Mouse (Mus musculus): ENCODE measurements around the gene Gm10031. TPM values are rescaled to one million over a fixed set of nuclear protein-coding genes. Genes with fewer than 3 reads are reported as not detected.

The Gm10031 gene
- total and polyA plus RNA-seq, 3 experiments = 9.5 to 52.3 (median 45.0) TPM

GRCm38 (mm10) chr1:156488031-156488430 is 35.8 kb upstream of the Gm10031 start:
- H3K4me3 ChIP-seq = no peak overlapping the region
- 79% methylated on average over 5 of the region's 5 CpGs for WGBS
- H3K27ac ChIP-seq = no peak overlapping the region
- no peaks in the 10 kb centered on the region for H3K27me3 ChIP-seq (ENCODE audit: control insufficient read depth, insufficient read depth, low read length)
- no peaks in the 10 kb centered on the region for H3K36me3 ChIP-seq (ENCODE audit: control insufficient read depth, insufficient read depth, low read length)
- intact Hi-C loops (cut with DNase I) = no loop called here
- DNase-seq = no peak
- H3K9ac ChIP-seq (ENCODE audit: low read depth, low read length) = no peak overlapping the region
- no peaks in the 10 kb centered on the region for H3K79me2 ChIP-seq (replicated peaks; ENCODE audit: control insufficient read depth, insufficient read depth, low read length)
- TF ChIP-seq EP300 (IDR thresholded peaks at IDR 0.05; ENCODE audit: insufficient read depth, low read depth, low read length) (no peak), POLR2A (IDR thresholded peaks at IDR 0.05; ENCODE audit: insufficient read depth, low read depth, low read length) (no peak), CTCF (IDR thresholded peaks at IDR 0.05) (no peak)
- no peaks in the 10 kb centered on the region for H3K4me1 ChIP-seq (ENCODE audit: control insufficient read depth, insufficient read depth, low read length)

GRCm38 (mm10) chr1:156491226-156491796 is 32.5 kb upstream of the Gm10031 start:
- no peaks in the 10 kb centered on the region for H3K4me1 ChIP-seq (ENCODE audit: control insufficient read depth, insufficient read depth, low read length)
- H3K9ac ChIP-seq (ENCODE audit: low read depth, low read length) = no peak overlapping the region
- no peak for TF ChIP-seq POLR2A (IDR thresholded peaks at IDR 0.05; ENCODE audit: insufficient read depth, low read depth, low read length)
- TF ChIP-seq CTCF (IDR thresholded peaks at IDR 0.05) = no peak
- no peak for TF ChIP-seq EP300 (IDR thresholded peaks at IDR 0.05; ENCODE audit: insufficient read depth, low read depth, low read length)
- 67% methylated on average over 4 of the region's 4 CpGs for WGBS
- H3K27ac ChIP-seq = no peak overlapping the region
- no peaks in the 10 kb centered on the region for H3K27me3 ChIP-seq (ENCODE audit: control insufficient read depth, insufficient read depth, low read length)
- no peaks in the 10 kb centered on the region for H3K36me3 ChIP-seq (ENCODE audit: control insufficient read depth, insufficient read depth, low read length)
- DNase-seq = no peak
- H3K79me2 ChIP-seq (replicated peaks; ENCODE audit: control insufficient read depth, insufficient read depth, low read length) = no peaks in the 10 kb centered on the region
- intact Hi-C loops (cut with DNase I) = no loop called here
- H3K4me3 ChIP-seq = no peak overlapping the region

GRCm38 (mm10) chr1:156495025-156495424 is 28.8 kb upstream of the Gm10031 start:
- Histone ChIP-seq H3K27ac (no peak overlapping the region), H3K27me3 (ENCODE audit: control insufficient read depth, insufficient read depth, low read length) (no peaks in the 10 kb centered on the region), H3K4me3 (no peak overlapping the region), H3K79me2 (replicated peaks; ENCODE audit: control insufficient read depth, insufficient read depth, low read length) (no peaks in the 10 kb centered on the region), H3K9ac (ENCODE audit: low read depth, low read length) (no peak overlapping the region), H3K4me1 (ENCODE audit: control insufficient read depth, insufficient read depth, low read length) (no peaks in the 10 kb centered on the region), H3K36me3 (ENCODE audit: control insufficient read depth, insufficient read depth, low read length) (no peaks in the 10 kb centered on the region)
- 85% methylated on average over 8 of the region's 8 CpGs for WGBS
- DNase-seq = no peak
- intact Hi-C loops (cut with DNase I) = no loop called here
- TF ChIP-seq EP300 (IDR thresholded peaks at IDR 0.05; ENCODE audit: insufficient read depth, low read depth, low read length) (no peak), POLR2A (IDR thresholded peaks at IDR 0.05; ENCODE audit: insufficient read depth, low read depth, low read length) (no peak), CTCF (IDR thresholded peaks at IDR 0.05) (no peak)

- no peaks in the 10 kb centered on the region for H3K27me3 ChIP-seq (ENCODE audit: control insufficient read depth, insufficient read depth, low read length)
- H3K79me2 ChIP-seq (replicated peaks; ENCODE audit: control insufficient read depth, insufficient read depth, low read length) = no peaks in the 10 kb centered on the region
- H3K27ac ChIP-seq = no peak overlapping the region
- H3K4me3 ChIP-seq = no peak overlapping the region
- H3K36me3 ChIP-seq (ENCODE audit: control insufficient read depth, insufficient read depth, low read length) = no peaks in the 10 kb centered on the region
- DNase-seq = no peak
- no peak overlapping the region for H3K9ac ChIP-seq (ENCODE audit: low read depth, low read length)
- no peaks in the 10 kb centered on the region for H3K4me1 ChIP-seq (ENCODE audit: control insufficient read depth, insufficient read depth, low read length)
- TF ChIP-seq CTCF (IDR thresholded peaks at IDR 0.05) = no peak
- TF ChIP-seq EP300 (IDR thresholded peaks at IDR 0.05; ENCODE audit: insufficient read depth, low read depth, low read length) = no peak
- TF ChIP-seq POLR2A (IDR thresholded peaks at IDR 0.05; ENCODE audit: insufficient read depth, low read depth, low read length) = no peak
- WGBS = 78% methylated on average over 5 of the region's 5 CpGs
- intact Hi-C loops (cut with DNase I) = no loop called here
Observed at GRCm38 (mm10) chr1:156496910-156497309, 26.9 kb upstream of the Gm10031 start.

- Histone ChIP-seq H3K4me1 (ENCODE audit: control insufficient read depth, insufficient read depth, low read length) (no peaks in the 10 kb centered on the region), H3K79me2 (replicated peaks; ENCODE audit: control insufficient read depth, insufficient read depth, low read length) (no peaks in the 10 kb centered on the region), H3K9ac (ENCODE audit: low read depth, low read length) (no peak overlapping the region), H3K4me3 (no peak overlapping the region), H3K36me3 (ENCODE audit: control insufficient read depth, insufficient read depth, low read length) (no peaks in the 10 kb centered on the region), H3K27ac (no peak overlapping the region), H3K27me3 (ENCODE audit: control insufficient read depth, insufficient read depth, low read length) (no peaks in the 10 kb centered on the region)
- 76% methylated on average over 5 of the region's 5 CpGs for WGBS
- 0 out of 2 replicates have a peak, but pooled peaks have one; percentile 20 for TF ChIP-seq CTCF (IDR thresholded peaks at IDR 0.05)
- no peak for TF ChIP-seq EP300 (IDR thresholded peaks at IDR 0.05; ENCODE audit: insufficient read depth, low read depth, low read length)
- TF ChIP-seq POLR2A (IDR thresholded peaks at IDR 0.05; ENCODE audit: insufficient read depth, low read depth, low read length) = no peak
- intact Hi-C loops (cut with DNase I) = no loop called here
- DNase-seq = no peak
Observed at GRCm38 (mm10) chr1:156504945-156505523, 18.8 kb upstream of the Gm10031 start.

- no peaks in the 10 kb centered on the region for H3K36me3 ChIP-seq (ENCODE audit: control insufficient read depth, insufficient read depth, low read length)
- no peak overlapping the region for H3K27ac ChIP-seq
- H3K79me2 ChIP-seq (replicated peaks; ENCODE audit: control insufficient read depth, insufficient read depth, low read length) = no peaks in the 10 kb centered on the region
- intact Hi-C loops (cut with DNase I) = no loop called here
- TF ChIP-seq POLR2A (IDR thresholded peaks at IDR 0.05; ENCODE audit: insufficient read depth, low read depth, low read length) = no peak
- no peak for TF ChIP-seq CTCF (IDR thresholded peaks at IDR 0.05)
- TF ChIP-seq EP300 (IDR thresholded peaks at IDR 0.05; ENCODE audit: insufficient read depth, low read depth, low read length) = no peak
- H3K4me1 ChIP-seq (ENCODE audit: control insufficient read depth, insufficient read depth, low read length) = no peaks in the 10 kb centered on the region
- H3K9ac ChIP-seq (ENCODE audit: low read depth, low read length) = no peak overlapping the region
- no peak overlapping the region for H3K4me3 ChIP-seq
- H3K27me3 ChIP-seq (ENCODE audit: control insufficient read depth, insufficient read depth, low read length) = no peaks in the 10 kb centered on the region
- no peak for DNase-seq
- WGBS = 94% methylated on average over 2 of the region's 2 CpGs
Observed at GRCm38 (mm10) chr1:156505901-156506300, 17.9 kb upstream of the Gm10031 start.
